Mouse (Mus musculus): ENCODE results near the gene Morc1.

The Morc1 gene

DNA sequence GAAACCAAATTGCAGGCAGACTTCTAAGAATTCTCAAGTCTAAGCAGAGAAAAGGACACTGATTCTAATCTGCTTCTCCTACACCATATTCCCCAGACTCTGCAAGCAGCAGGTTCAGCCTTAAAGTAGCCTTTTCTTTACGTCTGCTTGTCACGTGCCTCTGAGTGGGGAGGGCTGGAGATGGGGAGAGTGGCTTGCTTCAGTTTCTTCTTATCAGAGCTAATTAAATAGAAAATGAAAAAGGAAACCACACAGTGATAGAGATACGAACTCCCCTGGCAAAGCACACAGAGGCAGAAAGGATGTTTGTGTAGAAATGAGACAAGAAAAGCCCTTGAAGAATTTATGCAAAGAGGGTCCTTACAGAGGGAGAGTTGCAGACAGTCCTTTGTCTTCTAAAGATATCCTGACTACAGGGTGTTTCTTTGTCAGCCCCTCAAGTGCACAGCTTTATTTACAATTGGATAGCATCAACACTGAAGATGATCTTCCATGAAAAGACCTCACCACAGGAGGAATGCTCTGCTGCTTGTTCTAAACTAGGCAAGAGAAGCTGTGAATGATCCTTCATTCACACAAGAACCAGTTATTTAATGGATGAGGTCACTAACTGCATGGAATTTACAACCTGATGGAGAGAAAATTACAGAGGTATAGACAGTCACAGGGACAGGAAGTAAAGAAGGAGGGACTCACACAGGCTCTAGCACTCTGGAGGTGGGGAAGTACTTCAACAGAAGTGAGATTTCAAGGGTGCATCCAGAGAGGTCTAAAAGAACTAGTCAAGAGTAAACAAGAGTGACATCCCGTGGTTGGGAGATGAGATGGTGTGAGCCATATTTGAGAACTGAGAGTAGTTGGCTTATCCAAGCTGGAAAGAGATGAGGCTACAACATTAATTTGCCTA is 44.1 kb downstream of the Morc1 start:
- no peak for DNase-seq

DNA sequence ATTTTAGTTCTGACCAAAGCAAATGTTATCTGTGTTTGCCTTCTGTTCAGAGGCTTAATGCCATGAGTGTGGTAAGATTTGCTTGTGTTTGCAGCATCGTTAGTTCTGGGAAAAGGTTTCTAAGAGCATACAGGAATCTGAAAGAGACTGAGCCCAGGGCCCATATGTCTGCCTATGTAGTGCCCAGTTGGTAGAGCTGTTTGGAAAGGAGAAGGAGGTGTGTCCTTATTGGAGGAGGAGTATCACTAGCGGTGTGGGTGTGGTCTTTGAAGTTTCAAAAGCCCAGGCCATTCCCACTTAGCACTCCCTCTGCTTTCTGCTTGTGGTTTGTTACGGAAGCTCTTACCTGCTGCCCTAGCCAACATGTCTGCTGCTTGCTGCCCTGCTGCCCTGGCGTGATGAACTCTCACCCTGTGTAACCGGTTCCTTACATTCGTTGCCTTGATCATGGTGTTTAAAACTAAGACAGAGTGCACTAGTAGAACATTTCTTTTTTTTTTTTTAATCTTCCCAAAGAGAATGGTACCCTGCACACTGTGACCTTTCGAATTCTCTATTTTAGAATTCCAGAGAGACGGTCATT is 48.3 kb downstream of the Morc1 start:
- no peak for DNase-seq

DNA sequence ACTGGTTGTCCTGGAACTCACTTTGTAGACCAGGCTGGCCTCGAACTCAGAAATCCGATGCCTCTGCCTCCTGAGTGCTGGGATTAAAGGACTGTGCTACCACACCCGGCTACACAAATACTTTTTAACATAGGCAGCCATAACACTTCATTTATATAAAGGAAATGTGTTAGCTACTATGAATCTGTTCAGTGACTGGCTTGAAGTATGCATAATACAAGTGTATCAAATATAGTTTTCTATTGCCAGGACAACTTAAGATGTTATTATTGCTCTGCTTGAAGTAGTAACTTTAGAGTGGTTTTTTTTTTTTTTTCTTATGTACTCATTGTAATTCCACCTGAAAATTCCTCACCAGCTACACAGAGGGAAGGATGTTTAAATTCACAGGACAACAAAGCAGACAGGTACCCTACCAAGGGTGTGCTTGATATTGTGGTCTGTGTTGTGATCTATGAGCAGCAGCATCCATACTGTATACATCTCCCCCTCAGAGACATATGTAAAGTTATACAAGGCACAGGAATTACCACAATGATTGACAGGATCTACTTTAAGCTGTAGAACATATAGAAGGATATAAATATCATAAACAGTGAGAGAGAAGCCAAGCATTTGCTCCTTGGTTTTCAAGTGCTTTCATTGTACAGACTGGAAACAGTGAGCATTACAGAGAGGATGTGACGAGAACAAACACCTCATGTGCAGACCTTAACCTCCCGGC is 85.9 kb downstream of the Morc1 start:
- DNase-seq: no peak

DNA sequence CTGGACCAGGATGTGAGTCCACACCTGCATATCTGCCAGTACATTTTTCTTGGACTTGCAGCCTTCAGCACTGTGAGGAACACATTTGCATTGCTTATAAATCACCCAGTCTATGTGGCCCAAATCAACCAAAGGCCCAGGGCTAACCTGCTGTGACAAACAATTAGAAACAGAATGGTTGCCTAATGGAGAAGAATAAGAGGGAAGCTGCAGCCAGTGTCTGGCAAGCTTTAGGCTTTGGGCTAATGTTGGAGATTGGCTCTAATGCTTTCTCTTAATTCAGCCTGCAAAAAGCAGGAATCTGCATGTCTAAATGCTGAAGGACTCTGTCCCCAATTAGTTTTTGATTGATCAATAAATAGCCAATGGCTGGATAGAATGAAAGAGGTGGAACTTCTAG is 88.5 kb downstream of the Morc1 start:
- no peak for DNase-seq

DNA sequence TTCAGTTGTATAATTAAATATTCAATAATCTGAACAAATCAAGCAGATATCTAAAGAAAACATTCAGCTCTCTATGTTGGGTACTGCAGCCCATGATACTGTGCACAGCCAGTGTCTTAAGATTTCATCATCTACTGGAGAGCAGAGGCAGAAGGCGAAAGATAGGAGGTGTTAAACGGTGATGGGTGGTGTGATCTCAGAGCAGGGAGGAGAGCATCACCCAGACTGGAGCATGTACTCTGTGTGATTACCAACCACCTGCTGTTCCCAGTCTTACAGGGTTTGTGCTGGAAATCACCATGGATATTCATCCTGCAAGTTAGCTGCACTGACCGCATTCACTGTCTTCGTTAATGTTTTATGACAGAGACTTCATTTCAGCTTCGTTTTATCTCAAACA is 106.1 kb downstream of the Morc1 start:
- DNase-seq: no peak

DNA sequence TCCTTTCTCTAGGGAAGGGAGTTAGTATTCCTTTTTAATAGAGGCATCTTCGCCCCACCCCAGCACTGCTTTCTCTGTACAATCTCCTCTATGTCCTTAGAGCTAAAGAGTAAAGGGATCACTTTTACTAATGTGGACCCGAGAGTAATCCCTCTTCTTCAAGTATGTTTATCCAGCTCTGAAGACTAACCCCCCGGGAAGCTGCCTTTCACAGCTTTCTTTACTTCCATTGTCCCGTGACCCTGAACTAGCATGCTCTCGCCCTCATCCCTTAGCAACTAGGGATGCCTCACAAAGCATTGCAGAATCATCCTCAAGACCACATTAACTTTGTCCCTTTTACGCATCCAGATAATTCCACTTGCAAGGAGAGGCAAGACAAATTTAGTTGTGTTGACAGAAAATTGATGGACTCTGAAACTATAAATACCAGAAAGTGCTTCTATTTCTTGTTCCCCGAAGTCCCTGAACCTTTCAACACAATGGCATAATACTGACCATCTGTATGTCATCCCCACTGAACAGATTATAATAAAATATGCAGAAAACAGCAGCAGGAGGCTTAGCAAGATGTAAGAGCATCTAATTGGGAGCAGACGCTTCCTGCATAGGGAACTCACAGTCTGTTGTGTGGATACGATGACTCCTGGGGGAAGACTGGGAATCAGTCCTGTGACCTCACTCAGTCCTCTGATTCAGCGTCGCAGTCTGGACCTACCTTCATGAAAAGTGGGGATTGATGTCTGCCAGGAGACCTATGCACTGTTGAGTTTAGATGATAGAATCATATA is 131.4 kb downstream of the Morc1 start:
- no peak for DNase-seq

DNA sequence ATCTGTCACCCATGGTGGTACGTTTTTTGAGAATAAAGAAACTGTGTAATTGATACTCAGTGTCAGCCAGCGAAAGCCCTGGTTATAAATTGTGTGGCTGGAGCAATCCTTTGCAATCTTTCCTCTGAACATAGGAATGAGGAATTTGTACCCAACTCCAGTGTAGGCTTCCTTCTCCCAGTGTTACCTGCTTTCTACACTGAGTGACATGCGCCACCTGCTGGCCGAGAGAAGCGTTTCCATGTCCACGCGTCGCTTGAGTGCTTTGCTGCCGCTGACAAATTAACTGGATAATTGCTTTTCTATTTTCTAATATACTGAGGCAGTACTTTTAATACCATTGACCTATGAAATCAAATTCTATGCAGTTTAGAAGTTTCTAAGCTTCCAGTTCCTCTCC is 139.3 kb downstream of the Morc1 start:
- peak; percentile 78 for DNase-seq

DNA sequence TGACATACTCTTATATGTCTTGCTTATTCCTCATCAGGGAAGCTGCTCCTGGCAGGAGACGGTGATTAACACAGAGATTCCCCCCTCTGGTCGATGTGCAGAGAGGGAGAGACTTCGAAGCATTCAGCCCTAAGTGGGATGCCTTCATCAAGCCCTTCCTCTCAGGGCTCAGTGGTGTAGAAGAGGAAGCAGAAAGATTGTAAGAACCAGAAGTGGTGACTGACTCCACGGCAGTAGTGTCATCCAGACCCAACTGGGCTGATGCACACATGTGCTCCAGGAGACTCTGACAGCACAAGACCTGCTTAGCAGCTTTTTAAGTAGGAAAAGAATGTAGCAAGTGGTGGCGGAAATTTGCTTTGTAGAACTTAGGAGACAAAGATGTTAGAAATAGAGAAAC is 143.0 kb downstream of the Morc1 start:
- no peak for DNase-seq

DNA sequence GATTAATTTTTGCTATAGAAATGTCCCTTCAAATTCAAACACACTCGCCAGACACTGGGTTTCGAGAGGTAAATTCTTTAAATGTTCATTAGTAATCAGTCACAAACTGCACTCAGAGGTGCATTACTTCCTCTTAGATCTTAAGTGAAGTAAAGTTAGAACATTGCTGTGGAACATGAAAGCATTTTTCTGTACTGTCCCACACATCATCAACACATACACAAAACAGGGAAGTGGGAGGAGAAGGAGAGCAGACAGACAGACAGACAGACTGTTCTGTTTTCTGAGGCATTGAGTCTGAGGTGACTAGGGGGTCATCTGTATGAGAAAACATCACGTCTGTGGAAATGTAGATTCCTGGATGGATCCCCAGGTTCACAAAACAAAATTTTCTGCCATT is 143.5 kb downstream of the Morc1 start:
- DNase-seq: no peak

DNA sequence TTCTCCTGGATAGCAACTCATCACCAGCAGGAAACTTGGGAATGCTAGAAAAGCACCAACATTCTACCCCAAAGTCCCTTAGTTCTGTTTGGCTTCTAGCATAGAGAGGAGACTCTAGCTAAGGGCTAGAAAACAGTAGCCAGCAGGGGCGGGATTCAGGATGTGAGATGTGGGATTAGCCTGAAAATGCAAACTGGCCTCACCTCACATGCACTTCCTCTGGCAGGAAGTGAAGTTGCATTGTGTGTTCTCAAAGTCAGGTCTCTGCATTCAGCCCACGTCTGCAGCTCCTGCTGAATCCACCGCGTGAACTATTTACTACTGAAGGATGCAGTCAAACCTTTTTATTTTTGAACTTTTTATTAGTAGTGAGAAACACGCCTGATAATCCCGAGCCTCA is 154.3 kb downstream of the Morc1 start:
- DNase-seq: no peak

DNA sequence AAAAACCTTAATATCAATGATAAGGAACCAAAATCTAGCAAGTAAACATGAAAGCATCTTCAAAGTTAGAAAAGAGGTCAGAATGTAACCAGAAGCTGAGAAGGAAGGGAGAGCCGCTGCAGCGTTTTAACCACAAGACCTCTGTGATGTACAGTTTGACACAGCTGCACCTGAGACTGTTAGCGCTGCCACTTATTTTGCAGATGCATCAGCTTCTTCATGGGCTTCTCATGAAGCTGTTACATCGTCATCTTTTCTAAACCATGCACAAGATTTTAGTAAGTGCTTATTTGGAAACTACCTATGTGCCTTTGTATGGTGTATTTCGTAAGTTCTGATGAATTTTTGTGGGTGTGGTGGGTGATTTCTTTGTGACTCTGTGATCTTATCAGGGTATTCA is 163.4 kb downstream of the Morc1 start:
- DNase-seq: no peak

DNA sequence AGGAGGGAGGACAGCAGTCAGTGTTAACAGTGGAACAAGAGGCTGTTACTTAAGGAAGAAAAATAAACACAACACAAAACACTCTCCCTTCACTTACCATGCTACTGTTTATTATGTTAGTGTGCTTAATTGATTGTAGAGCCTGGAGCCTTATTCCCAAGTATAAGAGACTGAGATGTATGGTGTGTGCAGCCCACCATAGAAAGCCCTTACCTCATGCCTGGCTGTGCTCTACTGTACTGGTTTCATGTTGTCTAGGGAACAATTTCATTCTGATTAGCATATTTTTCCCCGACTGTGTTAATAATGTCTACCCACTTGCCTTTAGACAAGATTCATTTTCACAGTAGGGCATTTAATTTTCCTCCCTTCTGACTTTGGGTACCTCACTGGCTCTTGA is 164.2 kb downstream of the Morc1 start:
- no peak for DNase-seq

DNA sequence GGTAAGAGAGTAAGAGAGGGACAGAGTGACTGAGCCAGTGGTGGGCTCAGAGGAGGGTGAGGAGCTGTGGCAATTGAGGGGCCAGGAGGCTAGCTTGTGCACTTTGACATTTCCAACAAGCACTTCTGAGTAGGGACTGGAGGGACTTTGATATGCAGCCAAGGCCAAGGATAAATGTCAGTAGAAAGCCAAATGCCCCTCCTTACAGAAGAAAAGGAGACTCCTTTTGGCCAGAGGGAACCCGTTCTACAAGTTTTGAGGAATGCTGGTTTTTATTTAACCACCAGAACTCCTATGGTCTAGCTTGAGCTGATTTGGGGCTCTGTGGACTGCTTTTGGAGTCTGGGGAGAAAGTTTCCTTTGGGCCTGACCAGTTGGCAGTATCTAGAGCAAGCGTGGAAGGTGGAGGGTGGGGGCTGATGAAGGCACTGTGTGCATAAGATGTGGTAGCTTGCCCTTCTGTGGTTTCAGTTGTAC is 172.7 kb downstream of the Morc1 start:
- no peak for DNase-seq

DNA sequence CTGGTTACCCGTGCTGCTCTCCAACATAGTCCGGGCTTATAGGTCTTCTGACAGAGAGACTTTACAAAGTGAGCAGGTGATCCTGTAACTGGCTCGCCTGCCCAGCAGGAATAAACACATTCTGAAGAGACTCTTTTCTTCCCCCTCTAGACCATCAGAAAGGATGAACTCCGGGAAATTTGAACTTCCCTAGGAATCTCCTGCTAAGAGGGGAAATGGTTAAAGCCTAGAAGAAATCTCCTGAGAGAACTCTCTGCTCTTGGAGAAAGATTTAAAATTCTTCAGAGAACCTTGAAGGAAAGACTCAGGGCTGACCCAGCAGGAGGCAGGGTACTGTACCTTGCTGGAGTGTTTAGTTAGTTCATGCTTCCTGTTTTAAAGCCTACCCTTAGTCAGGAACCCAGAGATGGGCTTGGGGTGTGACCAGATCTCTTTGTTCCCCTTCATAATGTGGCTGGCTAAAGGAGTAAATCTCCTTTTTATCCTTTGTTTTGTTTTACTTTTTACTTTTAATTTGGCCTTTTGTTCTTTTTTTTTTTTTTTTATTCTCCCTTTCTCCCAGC is 175.5 kb downstream of the Morc1 start:
- DNase-seq: no peak

DNA sequence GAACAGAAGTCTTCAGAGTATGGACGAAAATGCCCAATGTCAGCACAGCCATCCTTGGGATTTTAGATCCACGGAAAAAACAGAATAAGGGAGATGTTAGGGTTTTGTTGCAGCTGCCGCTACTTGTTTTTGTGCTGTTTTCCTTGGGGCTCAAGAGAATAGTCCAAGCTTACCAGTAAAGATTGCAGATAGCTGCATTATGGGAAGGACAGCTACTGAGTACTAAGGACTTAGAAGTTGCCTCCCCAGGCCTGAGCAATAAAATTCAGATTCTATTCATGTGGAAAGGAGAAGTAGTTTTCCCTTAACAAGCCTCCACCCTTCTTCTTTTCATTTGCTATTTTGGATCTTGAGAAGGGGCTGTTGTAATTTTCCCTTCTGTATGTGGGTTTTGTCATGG is 177.2 kb downstream of the Morc1 start:
- no peak for DNase-seq

DNA sequence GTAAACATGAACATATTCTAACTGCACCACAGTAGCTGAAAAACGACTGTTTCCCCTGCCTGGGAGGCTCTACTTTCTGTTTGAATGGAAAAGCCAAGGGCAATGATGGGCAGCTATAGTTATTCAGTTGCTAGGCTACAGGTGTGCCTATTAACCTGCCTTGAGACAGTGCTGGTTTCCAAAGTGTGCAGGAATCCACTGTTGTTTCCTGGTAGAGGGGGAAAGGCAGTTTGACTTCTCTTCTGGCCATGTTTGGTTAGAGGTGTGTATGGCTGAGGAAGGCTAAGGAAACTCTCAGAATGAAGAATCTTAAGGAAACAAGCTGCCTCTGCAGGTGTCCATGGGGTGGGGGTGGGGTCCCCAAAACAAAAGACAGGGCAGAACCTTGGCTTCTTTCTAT is 179.8 kb downstream of the Morc1 start:
- no peak for DNase-seq

DNA sequence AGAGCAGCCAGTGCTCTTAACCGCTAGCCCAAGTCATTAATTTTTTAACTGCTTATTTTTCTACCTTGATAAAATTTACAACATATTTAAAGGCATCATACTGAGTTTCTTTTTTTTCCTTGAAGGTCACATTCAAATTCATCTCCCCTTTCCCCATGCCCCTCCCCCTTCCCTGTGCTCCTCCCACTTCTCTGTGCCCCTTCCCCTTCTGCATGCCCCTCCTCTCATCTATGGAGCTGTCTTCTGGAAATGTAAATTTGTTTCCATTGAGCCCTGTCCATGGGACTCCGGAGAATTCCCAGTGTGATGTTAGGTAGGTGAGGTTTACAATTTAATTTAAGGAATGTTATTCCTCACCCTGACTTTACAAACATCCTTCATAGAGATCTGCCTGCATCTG is 180.4 kb downstream of the Morc1 start:
- DNase-seq: no peak

DNA sequence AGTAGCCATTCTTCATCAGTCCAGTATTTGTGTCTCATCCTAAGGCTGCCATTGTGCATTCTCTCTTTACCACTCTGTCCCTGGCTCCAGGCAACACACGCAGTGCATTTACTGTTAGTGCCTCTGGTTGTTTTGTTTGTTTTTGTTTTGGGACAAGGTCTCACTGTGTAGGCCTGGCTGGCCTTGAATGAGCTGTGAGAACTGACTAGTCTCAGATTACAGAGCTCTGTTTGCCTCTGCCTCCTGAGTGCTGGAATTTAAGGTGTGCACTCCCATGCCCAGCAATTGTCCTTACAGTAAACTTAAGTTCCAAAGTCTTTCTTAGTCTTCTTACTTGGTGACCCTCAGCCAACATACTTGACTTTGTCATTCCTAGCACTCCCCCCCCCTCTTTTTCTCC is 182.7 kb downstream of the Morc1 start:
- no peak for DNase-seq

DNA sequence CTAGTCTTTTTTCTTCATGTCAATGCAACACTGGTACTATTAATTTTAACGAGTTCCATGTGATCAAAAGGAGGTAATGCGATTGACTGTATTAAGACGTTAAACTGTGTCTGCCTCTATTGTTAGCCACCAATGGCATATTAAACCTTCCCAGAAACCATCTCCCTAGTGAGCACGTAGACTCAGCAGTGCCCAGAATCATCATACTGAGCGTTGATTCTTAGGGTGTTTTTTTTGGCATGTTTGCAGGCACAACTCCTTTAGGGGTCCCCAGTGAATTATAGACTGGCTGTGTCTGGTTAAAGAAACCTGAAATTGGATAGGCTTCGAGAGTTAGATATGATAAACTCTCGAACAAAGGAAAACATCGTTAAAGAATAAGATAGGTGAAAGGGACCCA is 189.5 kb downstream of the Morc1 start:
- DNase-seq: no peak

DNA sequence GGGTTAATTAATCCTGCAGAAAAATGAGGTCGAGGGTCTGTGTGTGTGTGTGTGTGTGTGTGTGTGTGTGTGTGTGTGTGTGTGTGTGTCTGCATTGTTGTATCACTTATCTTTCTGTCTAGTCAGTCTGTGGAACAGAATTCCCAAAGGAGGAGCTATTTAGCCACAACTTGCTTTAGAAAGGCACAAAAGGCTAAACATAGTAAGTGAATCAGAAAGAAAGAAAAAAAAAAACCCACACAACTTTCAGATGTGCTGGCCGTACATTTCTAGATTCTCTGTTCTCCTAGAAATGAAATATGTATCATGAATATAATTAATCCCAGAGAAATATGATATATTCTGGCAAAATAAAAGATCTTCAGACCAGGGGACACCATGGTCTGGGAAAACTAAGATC is 190.0 kb downstream of the Morc1 start:
- no peak for DNase-seq

DNA sequence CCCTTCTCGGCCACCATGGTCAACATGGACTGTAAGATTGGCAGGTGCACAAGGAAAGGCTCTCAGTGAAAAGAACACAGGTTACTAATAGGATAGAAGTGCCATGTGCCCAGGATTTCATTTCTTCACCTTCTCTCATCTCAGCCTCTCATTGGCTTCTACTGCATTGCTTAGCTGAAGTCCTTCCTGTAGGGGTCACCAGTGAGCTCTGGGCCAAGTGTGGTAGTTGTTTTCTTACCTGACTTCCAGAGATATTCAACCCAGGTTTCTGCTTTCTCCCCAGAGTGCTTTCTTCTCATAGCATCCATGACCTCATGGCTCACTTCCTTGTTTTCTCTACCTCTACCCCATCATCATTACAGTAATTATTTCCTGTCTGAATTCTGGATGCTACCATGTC is 192.4 kb downstream of the Morc1 start:
- no peak for DNase-seq

DNA sequence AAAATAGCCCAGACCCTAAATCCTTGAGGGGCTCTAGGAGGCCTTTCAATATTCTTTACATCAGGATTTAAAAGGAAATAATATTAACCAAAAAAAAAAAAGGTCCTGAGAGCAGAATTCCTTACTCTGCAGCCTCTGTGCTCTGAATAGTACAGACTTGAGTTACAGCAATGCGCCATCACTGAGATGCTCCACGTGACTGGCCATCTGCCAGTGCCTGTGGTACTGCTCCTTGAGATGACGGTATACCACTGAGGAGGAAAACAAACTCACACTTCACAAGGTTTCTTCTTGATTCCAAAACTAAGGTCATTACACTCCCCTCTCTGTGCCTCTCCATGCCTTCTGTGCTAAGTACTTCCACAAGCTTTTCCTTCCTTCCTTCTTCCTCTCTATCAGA is 195.1 kb downstream of the Morc1 start:
- no peak for DNase-seq

DNA sequence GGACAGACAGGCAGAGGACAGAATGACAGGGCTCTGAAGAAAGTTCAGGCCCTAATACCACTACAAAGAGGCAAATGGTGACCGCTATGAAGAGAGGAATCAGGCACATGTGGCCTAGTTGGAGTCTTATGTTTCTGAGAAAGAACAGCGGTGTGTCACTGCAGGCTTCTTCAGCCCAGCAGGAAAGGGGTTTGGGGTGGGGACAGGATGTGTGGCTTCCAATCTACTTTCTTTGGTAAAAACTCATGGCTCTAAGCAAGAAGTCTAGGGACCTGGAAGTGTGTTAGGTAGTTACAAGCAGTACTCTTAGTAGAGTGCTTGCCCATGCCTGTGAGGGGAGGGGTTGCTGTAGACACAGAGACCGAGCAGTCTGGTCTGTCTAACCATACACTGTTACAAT is 196.3 kb downstream of the Morc1 start:
- no peak for DNase-seq

Data from cerebellum, adult 9-10 months (tissue).